Mouse (Mus musculus): ENCODE data around the gene Sema4d. TPM values are rescaled to one million over a fixed set of nuclear protein-coding genes. Genes with fewer than 3 reads are reported as not detected.
A peak's percentile ranks its signal among the peaks of the same experiment; 100 is the strongest.

Sema4d gene
- total RNA-seq, 2 experiments from 2014 or later = 22.0 to 30.9 TPM

DNA sequence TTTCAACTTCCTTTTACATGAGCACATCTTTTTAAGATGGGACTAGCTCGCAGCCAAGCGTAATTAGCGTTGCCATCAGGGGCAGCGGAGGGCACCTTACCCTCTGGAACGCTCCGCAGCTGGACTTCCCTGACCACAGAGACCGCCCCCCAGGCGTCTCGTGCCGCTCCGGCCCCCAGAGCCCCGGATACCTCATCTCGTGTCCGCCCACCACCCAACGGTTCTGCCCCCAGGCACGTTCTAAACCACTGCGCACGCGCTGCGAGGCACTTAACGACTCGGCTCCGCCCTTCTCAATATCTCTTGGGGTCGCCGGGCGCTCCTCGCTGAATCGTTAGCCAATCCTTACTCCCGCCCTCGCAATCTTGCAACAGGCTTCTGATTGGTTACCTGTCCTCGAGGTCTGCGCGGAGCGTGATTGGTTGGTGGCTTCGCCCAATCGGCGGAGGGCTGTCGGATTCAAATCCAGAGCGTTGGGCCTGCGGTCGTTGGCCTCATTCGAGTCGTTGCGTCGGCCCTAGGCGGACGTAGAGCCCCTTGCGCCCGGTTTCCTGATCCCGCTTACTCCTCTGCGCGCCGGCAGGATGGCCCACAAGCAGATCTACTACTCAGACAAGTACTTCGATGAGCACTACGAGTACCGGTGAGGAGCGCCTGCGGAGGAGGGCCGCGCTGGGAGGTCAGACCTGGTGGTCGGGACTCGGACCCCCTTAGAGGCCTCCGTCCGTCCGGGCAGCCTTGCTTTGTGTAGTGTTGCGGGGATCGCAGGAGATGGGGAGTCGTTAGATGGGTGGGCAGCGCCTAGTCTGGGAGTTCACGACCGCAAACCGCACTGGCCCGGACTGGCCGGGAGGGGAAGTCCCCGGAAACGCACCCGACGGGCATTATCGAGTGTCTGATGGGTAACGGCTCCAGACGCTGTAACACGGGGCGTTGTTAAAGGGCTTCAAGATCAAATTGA is 148.4 kb downstream of the Sema4d start, which contains the start of gene Cks2:
TSS of gene Cks2 (plus strand) at position 404 of the 961 bp plus-strand sequence.
- DNase-seq (ENCODE audit: low spot score in 2 of 2) = peak; percentile 90 to 94

DNA sequence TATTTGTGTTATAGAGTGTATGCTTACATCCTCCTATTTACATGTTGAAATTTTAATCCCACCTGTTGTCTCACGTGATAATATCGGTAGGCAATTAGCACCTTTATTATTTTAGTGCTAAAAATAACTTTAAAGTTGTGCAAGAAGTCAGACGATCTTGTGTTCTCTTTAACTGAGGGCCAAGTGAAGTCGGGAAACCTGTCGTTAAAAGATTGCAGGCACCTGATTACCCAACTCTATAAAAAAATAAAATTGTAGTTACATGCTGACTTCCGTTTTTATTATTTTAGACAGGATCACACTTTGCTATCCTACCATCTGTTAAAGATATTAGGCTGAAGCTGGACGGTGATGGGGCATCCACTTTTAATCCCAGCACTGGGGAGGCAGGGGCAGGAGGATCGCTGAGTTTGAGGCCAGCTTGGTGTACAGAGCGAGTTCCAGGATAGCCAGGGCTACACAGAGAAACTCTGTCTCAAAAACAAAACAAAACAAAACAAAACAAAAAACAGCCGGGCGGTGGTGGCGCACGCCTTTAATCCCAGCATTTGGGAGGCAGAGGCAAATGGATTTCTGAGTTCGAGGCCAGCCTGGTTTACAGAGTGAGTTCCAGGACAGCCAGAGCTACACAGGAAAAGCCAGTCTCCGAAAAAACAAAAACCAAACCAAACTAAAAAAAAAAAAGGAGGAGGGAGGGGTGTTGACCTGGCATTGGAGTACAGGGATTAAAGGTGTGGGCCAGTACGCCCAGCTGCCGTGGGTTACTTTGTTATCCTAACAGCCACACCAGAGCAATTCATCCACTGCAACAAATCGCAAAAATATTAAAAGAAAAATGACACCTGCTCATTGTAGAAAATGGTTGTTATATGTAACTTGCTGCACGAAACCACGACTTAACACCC is 149.4 kb downstream of the Sema4d start:
- DNase-seq (ENCODE audit: low spot score in 2 of 2) = no peak

DNA sequence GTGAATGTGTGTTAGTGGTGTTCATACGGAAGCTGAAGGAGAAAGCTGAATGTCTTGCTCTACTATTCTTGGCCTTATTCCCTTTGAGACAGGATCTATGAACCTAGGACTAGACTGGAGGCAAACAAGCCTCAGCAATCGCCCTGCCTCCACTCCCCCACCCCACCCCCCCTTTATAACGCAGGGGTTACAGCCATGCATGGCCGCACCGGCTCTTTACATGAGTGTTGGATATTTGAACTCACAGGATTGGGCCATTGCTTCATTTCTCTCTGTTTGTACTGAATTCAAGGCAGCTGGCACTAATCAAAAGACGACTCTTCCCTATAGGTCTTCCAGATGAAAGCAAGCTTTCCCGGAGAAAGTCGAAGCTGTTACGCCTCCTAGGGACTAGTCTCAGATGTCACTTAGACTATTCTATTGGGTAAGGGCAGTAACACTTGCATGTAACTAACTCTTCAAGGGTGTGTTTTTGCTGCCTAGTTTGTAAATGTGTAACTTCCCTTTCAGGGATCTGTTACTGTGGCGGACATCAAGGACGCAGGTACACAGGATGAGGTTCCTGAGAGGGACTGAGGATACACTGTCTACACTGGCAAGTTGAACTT is 151.3 kb downstream of the Sema4d start:
- DNase-seq (ENCODE audit: low spot score in 2 of 2) = no peak

DNA sequence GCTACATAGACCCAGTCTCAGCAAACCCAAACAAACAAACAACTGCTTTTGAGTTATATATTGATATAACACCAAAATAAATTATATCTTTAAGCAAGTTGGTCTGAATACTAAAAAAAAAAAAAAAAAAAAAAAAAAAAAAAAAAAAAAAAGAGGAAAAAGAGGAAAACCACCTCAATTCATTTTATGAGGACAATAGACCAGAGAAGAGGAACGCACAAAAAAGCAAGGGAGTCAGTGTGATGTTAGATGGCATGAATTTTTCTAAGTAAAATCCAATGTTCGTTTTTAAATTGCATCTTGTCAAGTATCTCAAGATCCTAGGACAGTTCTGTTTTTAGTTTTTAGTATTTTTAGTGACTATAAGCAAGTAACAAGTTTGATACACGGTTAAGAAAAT is 152.1 kb downstream of the Sema4d start:
- DNase-seq (ENCODE audit: low spot score in 2 of 2) = no peak

DNA sequence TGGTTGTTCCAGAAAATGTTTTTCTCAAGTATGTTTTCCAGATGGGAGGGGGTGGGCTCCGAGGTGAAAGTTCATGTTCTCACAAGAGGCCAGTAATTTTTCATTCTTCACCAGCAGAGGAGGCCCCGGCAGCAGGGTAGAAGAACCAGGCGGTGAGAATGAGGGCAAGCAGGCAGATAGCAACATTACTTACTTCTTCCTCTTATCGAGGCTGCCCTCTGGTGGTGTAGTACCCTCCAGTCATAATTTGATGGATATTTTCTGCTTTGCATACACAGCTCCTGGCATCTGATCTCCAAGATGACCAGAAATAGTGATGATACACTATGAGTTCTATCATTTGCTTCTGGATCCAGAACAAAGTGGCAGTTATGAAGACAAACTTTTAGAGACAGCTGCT is 154.6 kb downstream of the Sema4d start:
- DNase-seq (ENCODE audit: low spot score in 2 of 2) = no peak

Small RNAs within 50 kb of the gene (microRNA-seq; reads per million reads assigned to microRNA genes)
- gene Gm23566 = not detected

Other genes starting within 250 kb of the Sema4d start
- 1 to 10 TPM; 3.1 to 4.0 TPM for gene Shc3, start 224.3 kb downstream of the Sema4d start, total RNA-seq (2021)
- 10 to 100 TPM; 49.0 to 49.5 TPM for gene Cks2, start 148.5 kb downstream of the Sema4d start, total RNA-seq (2021)
- 10 to 100 TPM; 23.4 to 32.4 TPM for gene Secisbp2, start 142.1 kb downstream of the Sema4d start, total RNA-seq (2021)
- gene Gadd45g, start 52.9 kb upstream of the Sema4d start, total RNA-seq (2021) = 10 to 100 TPM; 22.9 to 25.0 TPM

Measured in adrenal gland, postnatal 4 days (tissue).